Mouse (Mus musculus): Measurements from ENCODE around the gene Sstr2. TPM values are rescaled to one million over a fixed set of nuclear protein-coding genes. Genes with fewer than 3 reads are reported as not detected.

Gene Sstr2
- polyA plus RNA-seq, 2 experiments, result 0.91 to 1.1 TPM

- Histone ChIP-seq H3K27ac (replicated peaks; ENCODE audit: low read depth, low read length) (no peak overlapping the region), H3K4me1 (ENCODE audit: control insufficient read depth, insufficient read depth, low read length) (no peaks in the 10 kb centered on the region; the same call in 1 of the 2 replicates), H3K4me2 (replicated peaks; ENCODE audit: low read depth, low read length, severe bottlenecking) (no peak overlapping the region), H3K9ac (ENCODE audit: low read depth, low read length, severe bottlenecking) (no peak overlapping the region), H3K4me3 (replicated peaks; ENCODE audit: low read length) (no peak overlapping the region), H3K36me3 (ENCODE audit: control insufficient read depth, insufficient read depth, low read length) (no peaks in the 10 kb centered on the region), H3K9me3 (ENCODE audit: control insufficient read depth, low read length) (no peaks in the 10 kb centered on the region), H3K27me3 (ENCODE audit: control insufficient read depth, insufficient read depth, low read length) (no peaks in the 10 kb centered on the region)
- WGBS, result 67% methylated on average over 12 of the region's 12 CpGs
- ATAC-seq (ENCODE audit: low FRiP score, low read depth) (no peak), DNase-seq (ENCODE audit: low spot score) (no peak)
- TF ChIP-seq POLR2A (IDR thresholded peaks at IDR 0.05; ENCODE audit: borderline replicate concordance, extremely low read depth, insufficient read depth, insufficient read length), result no peak
Observed at GRCm38 (mm10) chr11:113601616-113602343, 17.4 kb upstream of the Sstr2 start.

- Histone ChIP-seq H3K9me3 (ENCODE audit: control insufficient read depth, low read length) (no peaks in the 10 kb centered on the region), H3K4me1 (ENCODE audit: control insufficient read depth, insufficient read depth, low read length) (peaks cover 9% of the 10 kb centered on the region; the same call in 1 of the 2 replicates), H3K36me3 (ENCODE audit: control insufficient read depth, insufficient read depth, low read length) (no peaks in the 10 kb centered on the region), H3K4me2 (replicated peaks; ENCODE audit: low read depth, low read length, severe bottlenecking) (no peak overlapping the region), H3K27ac (replicated peaks; ENCODE audit: low read depth, low read length) (no peak overlapping the region), H3K27me3 (ENCODE audit: control insufficient read depth, insufficient read depth, low read length) (no peaks in the 10 kb centered on the region), H3K4me3 (replicated peaks; ENCODE audit: low read length) (no peak overlapping the region), H3K9ac (ENCODE audit: low read depth, low read length, severe bottlenecking) (no peak overlapping the region)
- no peak for ATAC-seq (ENCODE audit: low FRiP score, low read depth)
- WGBS, result 94% methylated on average over 12 of the region's 12 CpGs
- no peak for DNase-seq (ENCODE audit: low spot score)
- no peak for TF ChIP-seq POLR2A (IDR thresholded peaks at IDR 0.05; ENCODE audit: borderline replicate concordance, extremely low read depth, insufficient read depth, insufficient read length)
Observed at GRCm38 (mm10) chr11:113607556-113607955, 11.6 kb upstream of the Sstr2 start.

GRCm38 (mm10) chr11:113609581-113609980, 9.6 kb upstream of the Sstr2 start:
- Histone ChIP-seq H3K27me3 (ENCODE audit: control insufficient read depth, insufficient read depth, low read length) (no peaks in the 10 kb centered on the region), H3K4me1 (ENCODE audit: control insufficient read depth, insufficient read depth, low read length) (peaks cover 9% of the 10 kb centered on the region; the same call in 1 of the 2 replicates), H3K27ac (replicated peaks; ENCODE audit: low read depth, low read length) (no peak overlapping the region), H3K4me3 (replicated peaks; ENCODE audit: low read length) (no peak overlapping the region), H3K36me3 (ENCODE audit: control insufficient read depth, insufficient read depth, low read length) (no peaks in the 10 kb centered on the region), H3K9ac (ENCODE audit: low read depth, low read length, severe bottlenecking) (no peak overlapping the region), H3K4me2 (replicated peaks; ENCODE audit: low read depth, low read length, severe bottlenecking) (no peak overlapping the region), H3K9me3 (ENCODE audit: control insufficient read depth, low read length) (no peaks in the 10 kb centered on the region)
- no peak for TF ChIP-seq POLR2A (IDR thresholded peaks at IDR 0.05; ENCODE audit: borderline replicate concordance, extremely low read depth, insufficient read depth, insufficient read length)
- WGBS, result 84% methylated on average over 5 of the region's 5 CpGs
- DNase-seq (ENCODE audit: low spot score) (no peak), ATAC-seq (ENCODE audit: low FRiP score, low read depth) (no peak)

DNA sequence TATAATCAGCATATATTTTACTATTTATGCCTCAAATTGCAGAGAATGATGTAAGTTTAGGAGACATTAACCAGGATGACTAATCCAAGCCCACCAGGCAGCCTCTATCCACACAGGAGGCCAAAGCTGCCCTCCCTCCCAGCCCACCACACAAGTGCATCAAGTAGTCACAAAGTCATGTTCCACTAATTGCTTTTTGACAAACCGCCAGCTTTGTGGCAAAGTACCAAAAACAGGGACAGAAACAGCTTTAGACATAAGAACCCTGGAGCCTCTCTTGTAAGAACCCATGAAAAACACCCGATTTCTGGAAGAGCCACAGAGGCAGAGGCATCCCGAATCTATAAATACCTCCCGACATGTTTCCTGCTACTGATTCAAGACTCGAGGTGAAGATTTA, 8.9 kb upstream of the Sstr2 start:
- no peak for TF ChIP-seq POLR2A (IDR thresholded peaks at IDR 0.05; ENCODE audit: borderline replicate concordance, extremely low read depth, insufficient read depth, insufficient read length)
- Histone ChIP-seq H3K4me1 (ENCODE audit: control insufficient read depth, insufficient read depth, low read length) (peaks cover 9% of the 10 kb centered on the region; the same call in 1 of the 2 replicates), H3K4me2 (replicated peaks; ENCODE audit: low read depth, low read length, severe bottlenecking) (no peak overlapping the region), H3K9me3 (ENCODE audit: control insufficient read depth, low read length) (no peaks in the 10 kb centered on the region), H3K27me3 (ENCODE audit: control insufficient read depth, insufficient read depth, low read length) (no peaks in the 10 kb centered on the region), H3K9ac (ENCODE audit: low read depth, low read length, severe bottlenecking) (no peak overlapping the region), H3K4me3 (replicated peaks; ENCODE audit: low read length) (no peak overlapping the region), H3K27ac (replicated peaks; ENCODE audit: low read depth, low read length) (no peak overlapping the region), H3K36me3 (ENCODE audit: control insufficient read depth, insufficient read depth, low read length) (no peaks in the 10 kb centered on the region)
- ATAC-seq (ENCODE audit: low FRiP score, low read depth) (no peak), DNase-seq (ENCODE audit: low spot score) (peak; percentile 9)
- WGBS, result 53% methylated on average over 5 of the region's 5 CpGs

DNA sequence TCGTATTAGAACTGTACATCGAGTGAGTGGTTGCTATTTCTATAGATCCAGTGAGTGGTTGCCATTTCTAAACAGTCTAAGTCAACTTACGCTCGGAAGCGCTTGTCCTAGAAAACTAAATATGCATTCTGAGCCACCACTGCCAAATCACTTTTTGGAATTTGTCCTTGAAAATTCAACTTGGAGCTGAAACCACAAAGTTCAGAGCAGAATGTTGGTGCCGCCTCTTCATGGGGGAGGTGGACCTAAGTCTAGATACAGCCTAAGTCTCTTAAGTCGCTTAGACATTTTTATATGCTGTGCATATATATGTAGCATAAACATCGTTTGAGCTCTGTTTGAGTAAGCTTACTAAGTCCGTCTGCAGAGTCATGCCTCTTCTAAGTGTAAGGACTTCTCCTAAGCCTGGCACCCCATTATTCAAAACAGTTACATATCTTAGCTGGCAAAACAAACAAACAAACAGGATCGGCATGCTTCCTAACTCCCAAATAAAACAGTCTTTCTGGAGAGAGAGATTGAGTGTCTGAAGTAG, 8.0 kb upstream of the Sstr2 start:
- no peaks in the 10 kb centered on the region for H3K9me3 ChIP-seq (ENCODE audit: control insufficient read depth, low read length)
- TF ChIP-seq POLR2A (IDR thresholded peaks at IDR 0.05; ENCODE audit: borderline replicate concordance, extremely low read depth, insufficient read depth, insufficient read length), result no peak
- H3K4me1 ChIP-seq (ENCODE audit: control insufficient read depth, insufficient read depth, low read length), result peaks cover 9% of the 10 kb centered on the region; the same call in 1 of the 2 replicates
- H3K27ac ChIP-seq (replicated peaks; ENCODE audit: low read depth, low read length), result no peak overlapping the region
- WGBS, result 82% methylated on average over 10 of the region's 10 CpGs
- DNase-seq (ENCODE audit: low spot score), result no peak
- no peaks in the 10 kb centered on the region for H3K36me3 ChIP-seq (ENCODE audit: control insufficient read depth, insufficient read depth, low read length)
- no peak overlapping the region for H3K4me2 ChIP-seq (replicated peaks; ENCODE audit: low read depth, low read length, severe bottlenecking)
- H3K9ac ChIP-seq (ENCODE audit: low read depth, low read length, severe bottlenecking), result no peak overlapping the region
- H3K27me3 ChIP-seq (ENCODE audit: control insufficient read depth, insufficient read depth, low read length), result no peaks in the 10 kb centered on the region
- ATAC-seq (ENCODE audit: low FRiP score, low read depth), result no peak
- no peak overlapping the region for H3K4me3 ChIP-seq (replicated peaks; ENCODE audit: low read length)
